Mouse (Mus musculus) ES-E14 (cell line): ENCODE results near the gene Zmynd11.

Source experiments
- HCFC1 ChIP-seq: IDR thresholded peaks from 2 replicates; pipeline ENCODE4 v1.6.1; 2012; ENCODE audit warnings: low read length, inconsistent platforms, borderline replicate concordance; ENCODE audit not compliant: insufficient read depth
- ZC3H11A ChIP-seq: IDR thresholded peaks from 2 replicates; pipeline ENCODE4 v1.6.1; 2012; ENCODE audit warnings: low read depth, mild to moderate bottlenecking, inconsistent platforms, low read length, borderline replicate concordance

GRCm38 (mm10) chr13:9765537-9765851 lies 364 bp upstream of the Zmynd11 start:
- TF ChIP-seq ZC3H11A, result no peak
- no peak for TF ChIP-seq HCFC1
